Mouse (Mus musculus) cerebellum, postnatal 10 days (tissue): Measurements from ENCODE around the gene Fbxw13.
A peak's percentile ranks its signal among the peaks of the same experiment; 100 is the strongest.
"Not testable (repeated sequence)": the region's sequence is repeated elsewhere in the genome, so short reads cannot be mapped to it uniquely, and the experiment has no call there.

Experiments used
- DNase-seq, 2 experiments: peaks; one replicate each; pipeline ENCODE4 v3.0.0; 2021; ENCODE audit warnings: mixed read lengths in 2 of 2

Gene Fbxw13

DNA sequence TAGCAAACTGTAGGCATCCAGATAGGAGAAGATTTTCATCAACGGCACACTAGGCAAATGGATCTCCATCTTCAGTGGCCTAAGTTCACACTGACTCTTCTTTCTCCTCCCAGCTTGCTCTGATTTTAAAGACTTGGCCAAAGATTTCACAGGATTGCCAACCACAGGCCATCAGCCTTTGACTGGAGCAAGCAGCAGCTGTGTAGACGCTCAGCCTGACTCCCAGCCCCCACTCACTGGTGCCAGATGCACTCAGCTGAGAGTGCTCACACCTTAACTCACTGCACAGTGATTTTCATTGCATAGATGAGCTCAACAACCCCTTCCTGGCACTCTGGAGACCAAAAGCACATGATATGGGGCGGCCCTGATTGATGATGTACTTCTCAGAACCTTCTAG is at the start of gene Fbxw13:
Gene Fbxw13, minus strand, starts transcription at position 101 of the 400 bp plus-strand sequence.
- not testable (repeated sequence) for DNase-seq

DNA sequence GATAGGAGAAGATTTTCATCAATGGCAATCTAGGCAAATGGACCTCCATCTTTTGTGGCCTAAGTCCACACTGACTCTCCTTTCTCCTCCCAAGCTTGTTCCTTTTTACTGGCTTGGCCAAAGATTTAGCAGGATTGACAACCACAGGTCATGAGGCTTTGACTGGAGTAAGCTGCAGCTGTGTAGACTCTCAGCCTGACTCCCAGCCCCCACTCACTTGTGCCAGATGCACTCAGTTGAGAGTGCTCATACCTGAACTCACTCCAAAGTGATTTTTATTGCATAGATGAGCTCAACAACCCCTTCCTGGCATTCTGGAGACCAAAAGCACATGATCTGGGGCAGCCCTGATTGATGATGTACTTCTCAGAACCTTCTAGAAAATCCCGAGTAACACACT is 38.9 kb upstream of the Fbxw13 start, which contains the start of gene Fbxw20:
Gene Fbxw20, minus strand, starts transcription at position 101 of the 400 bp plus-strand sequence.
- no peak for DNase-seq

DNA sequence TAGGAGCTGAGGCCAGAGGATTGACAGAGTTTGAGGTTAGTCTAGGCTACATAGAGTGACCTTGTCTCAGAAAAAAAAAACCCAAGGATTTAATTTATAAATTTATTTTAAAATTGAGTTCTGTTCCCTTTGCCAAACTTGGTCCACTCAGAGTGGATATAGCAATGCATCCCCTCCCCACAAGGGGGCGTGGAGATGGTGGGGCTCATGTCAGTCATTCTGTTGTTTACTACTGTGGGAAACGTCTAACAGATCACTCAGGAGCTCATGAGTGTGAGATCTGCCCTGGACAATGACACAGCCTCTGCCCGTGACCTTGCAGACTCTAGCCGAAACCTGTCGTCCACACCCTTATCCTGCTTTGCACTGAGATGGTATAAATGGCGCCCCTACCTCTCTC is 22.7 kb upstream of the Fbxw13 start:
- peak; percentile 10 to 13 for DNase-seq

DNA sequence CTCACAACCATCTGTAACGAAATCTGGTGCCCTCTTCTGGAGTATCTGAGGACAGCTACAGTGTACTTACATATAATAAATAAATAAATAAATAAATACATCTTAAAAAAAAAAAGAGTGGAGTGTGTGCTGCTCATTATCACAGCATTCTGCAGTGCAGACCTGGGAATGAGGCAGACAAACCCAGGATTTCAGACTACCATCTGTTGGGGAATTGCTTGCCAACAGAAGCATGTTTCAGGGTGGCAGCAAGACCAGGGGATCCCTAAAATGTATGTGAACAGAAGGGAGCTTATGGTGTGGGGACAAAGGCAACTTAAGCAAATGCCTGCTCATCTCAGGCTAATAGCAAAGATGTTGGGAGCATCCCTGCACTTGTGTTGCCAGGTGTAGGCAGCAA is 5.6 kb upstream of the Fbxw13 start:
- peak; percentile 10 to 16 for DNase-seq

DNA sequence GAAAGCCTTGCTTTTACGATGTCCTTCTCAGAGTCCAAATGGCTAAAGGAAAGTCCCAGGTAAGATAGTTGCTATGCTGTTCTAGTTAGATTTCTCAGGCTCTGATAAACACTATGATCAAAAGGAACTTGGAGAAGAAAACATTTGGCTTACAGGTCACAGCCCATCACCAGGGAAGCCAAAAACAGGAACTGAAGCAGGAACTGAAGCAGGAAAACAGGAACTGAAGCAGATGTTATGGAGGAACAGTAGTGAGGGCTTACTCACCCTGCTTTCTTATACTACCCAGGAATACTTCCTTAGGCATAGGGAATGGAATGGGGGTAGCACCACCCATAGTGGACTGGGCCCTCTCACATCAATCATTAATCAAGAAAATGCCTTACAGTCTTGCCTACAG is 4.6 kb upstream of the Fbxw13 start:
- no peak for DNase-seq

DNA sequence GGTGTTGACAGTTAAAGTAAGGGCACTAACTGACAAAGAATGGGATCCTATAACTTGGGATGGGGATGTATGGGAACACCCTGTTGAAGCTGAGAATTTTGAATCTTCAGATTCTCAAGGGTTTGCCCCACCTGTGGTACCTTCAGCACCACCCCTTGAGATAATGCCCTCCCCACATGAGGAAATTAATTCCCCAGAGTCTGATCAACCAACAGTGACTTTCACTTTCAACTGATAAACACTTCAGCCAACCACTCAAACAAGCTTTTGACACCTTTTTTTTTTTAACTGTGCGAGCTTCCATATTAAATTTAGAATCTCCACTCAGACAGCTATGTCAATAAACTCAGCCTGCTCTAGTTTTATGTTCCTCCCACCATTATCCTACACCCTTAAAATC is 3.6 kb upstream of the Fbxw13 start:
- no peak for DNase-seq

DNA sequence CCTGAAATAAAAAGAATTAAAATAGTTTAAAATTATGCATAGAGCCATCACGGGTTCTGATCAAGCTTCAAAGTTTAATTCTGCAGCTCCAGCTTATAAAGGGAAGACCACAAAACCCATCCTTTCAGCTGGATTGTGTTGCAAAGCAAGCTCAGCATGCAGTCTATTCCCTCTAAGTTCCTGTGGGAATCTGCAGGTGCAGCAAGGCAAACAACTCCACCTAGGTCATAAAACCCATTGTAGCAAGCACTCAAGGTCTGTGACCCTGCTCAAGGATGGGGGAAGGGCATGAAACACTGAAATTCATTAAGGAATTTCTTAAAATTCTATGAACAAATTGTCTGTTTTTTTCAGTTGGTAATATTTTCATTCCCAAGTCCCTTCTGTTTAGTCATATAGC is 18.6 kb downstream of the Fbxw13 start:
- DNase-seq = no peak

DNA sequence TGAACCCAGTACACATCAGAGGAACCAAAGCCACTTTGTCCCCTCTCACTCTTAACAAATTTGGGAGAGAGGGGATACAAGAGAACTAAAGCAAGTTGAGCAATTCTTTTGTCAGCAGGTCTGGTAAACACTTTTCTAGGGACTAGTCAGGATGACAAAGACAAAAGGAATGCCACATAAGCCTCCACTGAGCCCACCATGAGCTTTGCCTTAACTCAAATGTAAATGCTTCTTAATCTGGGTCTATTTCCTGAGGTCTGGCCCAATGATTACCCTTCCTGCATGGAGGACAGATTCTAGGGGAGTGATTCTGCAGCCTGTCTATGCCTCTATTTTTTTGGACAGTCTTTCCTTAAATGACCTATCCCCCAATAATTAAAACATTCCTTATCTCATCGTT is 19.5 kb downstream of the Fbxw13 start:
- no peak for DNase-seq

DNA sequence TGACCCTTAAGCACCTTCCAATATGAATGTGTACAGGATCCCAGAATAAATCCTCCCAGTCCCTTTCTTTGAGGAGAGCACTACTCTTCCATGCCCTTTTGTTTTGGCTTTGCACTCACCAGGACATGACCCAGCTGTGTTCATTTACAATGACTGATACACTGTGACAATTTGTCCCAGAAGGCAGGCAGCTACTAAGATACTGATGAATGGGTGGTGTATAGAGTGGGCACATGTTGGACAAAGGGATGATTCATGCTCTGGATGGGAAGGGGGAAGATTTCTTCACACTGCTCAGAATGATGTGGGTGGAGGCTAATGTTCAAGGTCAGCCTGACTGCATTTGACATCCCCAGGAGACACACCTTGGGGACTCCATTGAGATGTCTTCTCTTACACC is 28.5 kb downstream of the Fbxw13 start:
- no peak for DNase-seq

DNA sequence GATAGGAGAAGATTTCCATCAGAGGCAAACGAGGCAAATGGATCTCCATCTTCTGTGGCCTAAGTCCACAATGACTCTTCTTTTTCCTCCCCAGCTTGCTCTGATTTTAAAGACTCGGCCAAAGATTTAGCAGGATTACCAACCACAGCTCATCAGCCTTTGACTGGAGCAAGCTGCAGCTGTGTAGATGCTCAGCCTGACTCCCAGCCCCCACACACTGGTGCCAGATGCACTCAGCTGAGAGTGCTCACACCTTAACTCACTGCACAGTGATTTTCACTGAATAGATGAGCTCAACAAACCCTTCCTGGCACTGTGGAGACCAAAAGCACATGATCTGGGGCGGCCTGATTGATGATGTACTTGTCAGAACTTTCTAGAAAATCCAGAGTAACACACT is 33.8 kb downstream of the Fbxw13 start, which contains the start of gene Fbxw21:
Gene Fbxw21, minus strand, starts transcription at position 101 of the 400 bp plus-strand sequence.
- no peak for DNase-seq

DNA sequence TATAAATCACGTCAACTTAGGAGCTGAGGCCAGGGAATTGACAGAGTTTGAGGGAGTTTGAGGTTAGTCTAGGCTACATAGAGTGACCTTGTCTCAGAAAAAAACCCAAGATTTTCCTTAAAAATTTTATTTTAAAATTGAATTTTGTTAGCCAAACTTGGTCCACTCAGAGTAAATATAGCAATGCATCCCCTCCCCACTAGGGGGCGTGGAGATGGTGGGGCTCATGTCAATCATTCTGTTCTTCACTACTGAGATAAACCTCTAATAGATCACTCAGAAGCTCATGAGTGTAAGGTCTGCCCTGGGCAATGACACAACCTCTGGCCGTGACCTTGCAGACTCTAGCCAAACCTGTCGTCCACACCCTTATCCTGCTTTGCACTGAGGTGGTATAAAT is 55.4 kb downstream of the Fbxw13 start:
- peak in 1 of 2 experiments; percentile 16 for DNase-seq

DNA sequence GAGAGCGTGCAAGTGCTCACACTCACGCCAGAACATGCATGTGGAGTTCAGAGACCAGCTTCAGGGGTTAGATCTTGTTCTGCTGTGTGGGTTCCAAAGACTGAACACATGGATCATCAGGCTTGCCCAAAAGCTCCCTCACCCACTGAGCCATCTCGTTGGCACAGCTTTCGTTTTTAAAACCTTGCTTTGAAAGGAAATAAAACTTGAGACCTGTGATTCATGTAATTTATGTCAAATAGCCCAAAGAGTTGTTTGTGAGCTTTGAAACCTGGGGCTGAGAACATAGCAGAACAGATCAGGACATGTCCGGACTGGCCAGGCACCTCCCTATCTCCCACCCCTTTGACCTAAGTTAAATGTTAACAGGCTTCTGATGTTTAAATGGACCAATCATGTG is 65.7 kb downstream of the Fbxw13 start:
- DNase-seq = no peak
